Mouse (Mus musculus) yolk sac, embryonic 10.5 days (tissue): ENCODE data around the gene St3gal4.

Experiments
- DNase-seq: peaks from one replicate; pipeline ENCODE4 v3.0.0-alpha.2; 2017; ENCODE audit warnings: low spot score

The St3gal4 gene

DNA sequence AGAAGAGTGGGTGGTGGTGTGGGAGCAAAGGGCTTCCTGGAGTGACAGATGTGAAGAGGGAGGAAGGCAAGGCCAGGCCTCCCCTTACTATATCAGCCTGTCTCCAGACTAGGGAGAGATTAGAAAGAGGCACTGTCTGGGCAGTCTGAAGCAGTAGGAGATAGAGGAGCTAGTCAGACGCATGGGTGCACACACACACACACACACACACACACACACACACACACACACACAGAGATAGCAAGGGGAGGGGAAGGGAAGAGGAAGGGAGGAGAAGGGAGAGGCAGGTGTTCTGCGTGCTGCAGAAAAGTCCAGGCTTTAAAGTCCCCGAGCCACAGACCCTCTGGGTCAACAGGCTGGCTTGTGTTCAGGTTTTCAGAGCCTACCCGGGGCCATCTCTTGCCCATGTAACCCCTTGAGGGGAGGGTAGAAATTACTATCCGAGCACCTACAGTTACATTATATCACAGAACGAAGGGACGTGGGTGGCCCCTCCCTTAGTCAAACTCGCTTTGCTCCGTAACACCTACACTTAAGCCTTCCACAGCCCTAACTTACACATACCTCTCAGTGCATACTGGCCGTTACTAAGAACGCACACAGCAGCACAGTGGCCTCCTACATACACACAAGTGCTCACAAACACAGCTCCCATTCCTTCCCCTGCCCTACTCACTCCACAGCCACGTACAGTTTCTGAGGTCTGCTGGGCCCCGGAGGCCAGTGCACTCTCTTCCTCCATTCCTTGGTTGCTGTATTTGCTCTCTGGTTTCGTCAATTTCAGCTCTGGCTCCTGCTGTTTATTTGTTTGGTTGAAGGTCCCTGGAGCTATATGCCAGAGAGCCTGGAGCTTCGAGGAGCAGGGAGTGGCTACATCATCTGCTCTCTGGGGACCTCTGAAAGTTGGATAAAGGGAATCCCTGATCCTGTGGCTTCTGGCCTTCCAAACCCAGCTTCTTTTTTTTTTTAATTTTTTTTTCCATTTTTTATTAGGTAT lies 12.9 kb downstream of the St3gal4 start:
- DNase-seq: peak; percentile 36

DNA sequence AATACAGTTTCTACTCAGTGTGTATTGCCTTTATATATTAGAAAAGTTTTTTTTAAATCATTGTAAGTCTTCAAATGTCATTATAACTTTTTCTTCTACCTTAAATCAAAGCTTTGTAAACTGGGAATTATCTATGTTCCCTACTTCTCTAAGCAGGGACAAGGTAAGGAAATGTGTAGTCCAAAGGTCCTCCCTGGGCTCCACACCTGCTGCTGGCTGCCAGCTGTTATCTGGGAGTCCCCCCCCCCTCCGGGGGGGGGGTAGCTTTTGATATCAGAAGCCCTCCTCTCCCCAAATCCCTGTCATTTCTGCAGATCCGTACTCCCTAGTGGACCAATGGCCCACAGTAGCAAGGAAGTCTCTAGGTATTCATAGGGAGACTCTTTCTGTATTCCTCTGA lies 13.6 kb downstream of the St3gal4 start:
- no peak for DNase-seq

DNA sequence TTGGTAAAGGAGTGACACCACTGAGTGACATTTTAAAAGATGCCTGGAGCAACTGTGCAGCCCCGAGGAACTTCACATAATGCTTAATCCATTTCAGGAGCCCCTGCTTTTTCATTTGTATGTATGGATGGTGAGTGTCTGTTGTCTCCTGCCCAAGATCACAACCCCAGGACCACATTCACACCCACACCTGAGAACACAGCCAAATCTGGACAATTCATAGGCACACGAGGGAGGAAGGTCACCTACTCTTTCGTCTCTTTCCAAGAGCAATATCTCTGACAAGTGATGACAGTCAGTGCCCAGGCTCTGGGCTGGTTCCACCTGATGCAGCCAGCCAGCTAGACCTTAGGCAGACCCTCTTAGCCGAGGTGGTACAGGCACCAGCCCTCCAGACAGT lies 14.4 kb downstream of the St3gal4 start:
- no peak for DNase-seq

DNA sequence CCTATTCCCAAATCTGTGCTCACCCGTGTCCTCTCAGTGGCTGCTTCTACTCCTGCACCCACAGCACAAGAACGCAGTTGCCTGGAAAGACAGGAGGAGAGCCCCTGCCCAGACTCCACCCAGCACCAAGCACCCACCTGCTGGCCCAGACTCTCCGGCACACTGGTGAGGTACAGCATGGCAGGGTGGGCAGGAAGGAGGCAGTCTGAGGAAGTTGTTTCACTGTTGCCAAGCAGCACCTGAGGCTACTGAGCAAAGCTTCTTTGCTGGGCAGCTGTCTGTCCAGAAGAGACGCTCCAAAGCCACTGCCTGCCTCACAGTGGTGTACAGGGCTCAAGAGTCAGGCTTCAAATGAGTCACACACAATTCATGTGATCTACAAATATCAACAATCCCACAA lies 20.3 kb downstream of the St3gal4 start:
- DNase-seq: no peak

DNA sequence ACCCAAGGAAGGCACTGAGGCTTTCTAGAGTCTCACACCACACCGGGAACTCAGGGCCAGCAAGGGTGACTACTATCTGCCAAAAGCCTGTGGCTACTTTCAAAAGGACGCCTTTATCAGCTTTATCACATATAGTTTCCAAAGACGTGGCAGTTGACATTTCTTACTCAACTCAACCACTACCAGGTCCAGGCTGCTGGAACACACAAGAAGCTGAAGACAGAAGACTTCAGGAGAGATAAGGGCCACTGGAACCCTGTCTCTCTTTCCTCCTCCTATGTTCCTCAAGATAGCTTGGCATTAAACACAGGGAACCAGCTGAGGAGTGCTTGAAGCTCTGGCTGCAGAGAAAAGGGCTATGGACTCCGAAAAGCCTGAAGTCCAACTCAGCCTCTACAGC lies 21.2 kb downstream of the St3gal4 start:
- DNase-seq: no peak

DNA sequence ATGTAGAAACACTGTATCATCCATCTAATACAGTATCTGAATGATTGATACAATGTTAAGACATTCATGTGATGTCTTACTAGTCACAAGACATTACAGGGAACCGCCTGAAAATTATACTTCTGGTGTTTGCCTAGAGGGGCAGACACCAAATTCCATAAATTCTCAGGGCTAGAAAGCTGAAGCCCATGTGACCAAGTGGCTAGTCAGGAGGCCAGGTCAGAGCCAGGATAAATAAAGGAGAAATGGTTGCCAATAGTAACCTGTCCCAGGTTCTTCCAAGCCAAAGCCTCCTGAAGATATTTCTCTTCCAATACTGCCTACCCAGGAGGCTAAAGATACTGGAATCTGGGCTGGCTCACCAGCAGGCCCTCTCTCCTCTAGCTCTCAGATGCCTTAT lies 23.3 kb downstream of the St3gal4 start:
- DNase-seq: no peak

DNA sequence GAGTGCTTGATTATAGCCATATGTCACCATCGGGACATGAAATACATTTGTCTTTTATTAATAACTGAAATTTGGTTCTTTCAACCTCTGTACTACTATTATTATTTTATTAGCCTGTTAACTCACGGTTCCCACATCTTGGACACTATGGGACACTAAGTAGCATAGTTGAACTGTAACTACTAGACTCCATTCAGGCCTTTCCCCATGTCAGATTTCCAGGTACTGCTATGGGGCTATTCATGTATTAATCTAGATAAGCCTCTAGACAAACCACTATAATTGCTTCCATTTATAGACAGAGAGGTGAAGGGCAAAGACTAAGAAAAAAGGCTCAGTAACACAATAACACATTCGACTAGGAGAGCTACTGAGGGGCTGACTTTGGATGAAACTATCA lies 25.7 kb downstream of the St3gal4 start:
- DNase-seq: no peak

DNA sequence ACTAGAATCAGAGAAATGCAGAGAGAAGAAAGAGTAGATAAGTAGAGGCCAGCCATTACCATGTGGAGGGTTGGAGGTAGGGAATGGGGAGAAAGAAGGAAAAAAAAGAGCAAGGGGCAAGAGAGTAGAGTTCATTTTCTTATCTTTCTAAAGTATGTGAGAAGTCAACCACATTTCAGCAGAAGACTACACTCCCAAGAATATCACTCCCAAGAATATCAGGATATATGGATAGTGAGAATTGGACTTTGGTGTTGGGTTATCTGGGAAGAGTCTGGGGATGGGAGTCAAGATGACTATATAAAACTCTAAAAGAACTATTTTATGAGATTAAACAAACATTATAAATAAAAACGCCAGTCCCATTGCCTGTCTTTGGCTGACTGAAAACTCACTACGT lies 26.2 kb downstream of the St3gal4 start:
- DNase-seq: no peak

DNA sequence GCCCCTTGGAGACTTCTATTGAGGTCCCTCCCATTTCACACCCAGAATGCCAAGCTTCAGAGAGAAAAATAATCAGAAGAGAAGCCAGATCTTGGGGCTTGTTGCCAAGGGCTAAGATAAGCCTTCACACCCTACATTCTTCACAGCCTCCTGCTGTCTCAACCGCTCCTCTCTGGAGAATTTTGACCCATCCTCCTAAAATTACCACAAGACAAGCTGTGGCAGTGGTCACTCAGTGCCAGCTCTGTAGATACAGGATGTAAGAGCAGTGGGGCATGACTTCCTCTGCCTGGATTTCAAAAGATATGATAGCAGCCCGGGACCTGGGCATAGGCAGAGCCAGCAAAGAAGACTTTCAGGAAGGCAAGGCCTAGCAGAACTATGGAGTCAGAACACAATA lies 57.6 kb downstream of the St3gal4 start:
- no peak for DNase-seq

DNA sequence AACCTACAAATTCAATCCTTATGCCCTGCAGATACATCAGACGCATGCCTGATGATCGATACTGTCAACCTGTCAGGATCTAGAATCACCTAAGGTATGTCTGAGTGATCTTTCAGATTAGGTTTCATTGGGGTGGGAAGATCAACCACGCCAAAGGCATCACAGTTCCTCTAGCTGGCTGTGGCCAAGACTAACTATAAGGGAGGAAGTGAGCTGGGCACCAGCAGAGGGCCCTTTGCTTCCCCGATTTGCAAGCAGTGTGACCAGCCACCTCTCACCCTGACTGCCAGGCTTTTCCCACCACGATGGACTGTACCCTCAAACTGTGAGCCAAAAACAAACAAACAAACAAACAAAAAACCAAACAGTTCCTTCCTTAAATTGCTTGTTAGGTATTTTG lies 59.2 kb downstream of the St3gal4 start:
- no peak for DNase-seq

DNA sequence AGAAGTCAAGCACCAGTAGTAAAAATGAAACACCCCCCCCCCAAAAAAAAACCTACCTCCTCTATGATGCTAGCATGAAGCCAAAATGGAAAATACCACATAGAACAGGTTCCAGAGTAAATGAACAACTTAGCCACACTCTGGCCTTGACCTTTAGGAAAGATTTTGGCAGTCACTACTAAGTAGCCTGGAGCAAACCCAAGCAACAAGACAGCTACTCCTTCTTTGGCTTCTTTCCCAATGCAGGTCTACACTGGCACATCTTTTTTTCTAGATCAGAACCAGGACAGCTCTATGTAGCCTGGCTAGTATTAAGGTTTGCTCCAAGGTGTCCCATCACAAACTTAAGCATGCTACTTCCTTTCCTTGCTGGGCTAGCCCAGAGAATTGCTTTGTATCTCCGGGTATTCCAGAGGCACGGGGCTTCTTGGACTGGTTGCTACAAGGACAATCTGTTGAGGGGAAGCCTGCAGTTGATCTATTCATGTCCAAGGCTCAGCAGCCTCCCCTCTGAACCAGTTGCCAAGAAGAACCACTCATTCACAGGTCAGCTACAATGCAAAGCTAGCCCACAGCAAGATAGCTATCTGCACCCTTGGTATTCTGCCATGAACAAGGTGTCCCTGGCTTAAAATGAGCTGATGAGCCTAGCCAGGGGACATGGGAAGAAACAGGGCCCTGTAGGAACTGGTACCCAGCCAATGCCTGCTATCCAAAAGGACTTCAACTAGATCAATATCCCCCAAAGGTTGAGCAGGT lies 60.3 kb downstream of the St3gal4 start:
- DNase-seq: no peak

DNA sequence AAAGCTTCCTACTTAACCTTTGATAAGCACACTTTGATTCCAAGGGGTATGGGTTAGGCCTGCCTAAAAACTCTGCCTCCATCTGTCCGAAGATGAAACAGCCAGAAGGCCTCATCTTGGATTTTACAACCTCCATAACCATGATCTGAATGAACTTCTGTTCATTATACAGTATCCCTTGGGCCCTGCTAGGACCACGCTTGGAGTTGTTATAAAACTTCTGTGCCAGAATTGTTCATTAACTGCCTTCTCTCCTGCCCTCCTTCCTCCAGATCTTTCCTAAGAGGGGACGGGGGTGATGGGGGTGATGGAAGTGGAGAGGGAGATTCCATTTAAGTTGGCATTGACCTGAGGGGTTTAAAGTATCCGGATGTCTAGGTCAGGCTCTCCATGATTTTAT lies 60.9 kb downstream of the St3gal4 start:
- no peak for DNase-seq

DNA sequence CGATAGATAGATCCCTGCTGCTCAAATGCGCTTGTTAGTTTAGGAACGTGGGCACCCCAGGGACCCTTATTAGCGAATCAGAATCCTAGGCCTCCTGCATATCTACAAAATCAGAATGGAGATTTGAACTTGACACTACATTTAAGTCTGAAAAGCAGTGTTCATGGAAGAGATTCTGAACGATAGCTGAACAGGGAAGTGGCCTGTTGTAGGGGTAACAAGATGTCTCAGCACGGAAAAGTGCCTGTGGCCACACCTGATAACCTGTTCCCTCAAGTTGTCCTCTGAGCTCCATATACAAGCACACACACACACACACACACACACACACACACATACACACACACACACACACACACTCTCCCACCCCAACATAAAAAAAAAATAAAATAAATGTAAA lies 61.4 kb downstream of the St3gal4 start:
- DNase-seq: no peak

DNA sequence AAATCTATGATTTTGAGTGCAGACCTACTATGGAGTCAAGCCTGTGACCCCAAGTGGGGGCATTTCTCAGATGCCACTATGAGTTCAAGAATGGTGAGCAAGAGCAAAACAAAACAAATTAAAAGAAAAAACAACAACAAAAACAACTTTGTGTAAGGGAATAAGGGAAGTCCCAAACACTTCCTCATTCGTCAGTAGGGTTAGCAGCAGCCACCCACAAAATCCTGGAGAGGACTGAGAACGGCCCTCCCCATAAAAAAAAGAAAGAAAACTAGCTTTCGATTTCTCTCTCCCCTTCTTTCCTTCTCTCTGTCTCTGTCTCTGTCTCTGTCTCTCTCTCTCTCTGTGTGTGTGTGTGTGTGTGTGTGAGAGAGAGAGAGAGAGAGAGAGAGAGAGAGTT lies 62.5 kb downstream of the St3gal4 start:
- no peak for DNase-seq

DNA sequence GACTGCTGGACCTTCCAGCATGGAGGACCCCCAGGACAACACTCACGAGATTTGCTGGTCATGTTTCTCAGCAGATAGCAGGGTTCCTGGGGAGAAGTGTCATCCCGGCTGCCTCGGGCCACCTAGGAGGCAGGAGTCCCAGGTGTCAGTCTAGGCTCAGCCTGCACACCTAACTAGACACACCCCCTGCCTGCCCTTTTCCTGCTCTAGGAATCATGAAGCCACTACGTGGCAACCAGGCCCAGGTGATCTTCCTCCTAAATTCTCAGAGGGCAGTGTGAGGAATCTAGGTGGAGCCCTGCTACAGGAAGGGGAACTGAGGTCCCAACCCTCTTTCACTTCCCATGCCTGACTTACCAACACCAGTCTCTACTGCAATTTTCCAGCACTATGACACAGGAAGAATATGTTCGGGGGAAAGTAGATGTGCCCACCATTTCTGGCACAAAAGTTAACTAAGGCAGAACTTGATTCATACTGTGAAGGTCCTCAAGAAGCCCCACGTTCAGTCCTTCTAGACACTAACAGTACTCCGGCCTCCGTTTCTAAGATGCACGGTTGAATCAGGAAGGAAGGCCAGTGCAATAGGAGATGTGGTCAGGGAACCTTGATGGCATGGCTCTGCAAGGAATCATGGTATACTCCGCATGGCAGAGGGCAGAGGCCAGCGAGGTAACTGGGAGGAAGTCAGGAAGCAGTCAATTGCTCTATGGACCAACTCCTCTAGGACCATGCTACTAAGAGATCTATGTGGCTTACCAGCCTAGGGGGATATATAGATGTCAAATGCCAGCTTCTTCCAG lies 63.3 kb downstream of the St3gal4 start:
- no peak for DNase-seq

DNA sequence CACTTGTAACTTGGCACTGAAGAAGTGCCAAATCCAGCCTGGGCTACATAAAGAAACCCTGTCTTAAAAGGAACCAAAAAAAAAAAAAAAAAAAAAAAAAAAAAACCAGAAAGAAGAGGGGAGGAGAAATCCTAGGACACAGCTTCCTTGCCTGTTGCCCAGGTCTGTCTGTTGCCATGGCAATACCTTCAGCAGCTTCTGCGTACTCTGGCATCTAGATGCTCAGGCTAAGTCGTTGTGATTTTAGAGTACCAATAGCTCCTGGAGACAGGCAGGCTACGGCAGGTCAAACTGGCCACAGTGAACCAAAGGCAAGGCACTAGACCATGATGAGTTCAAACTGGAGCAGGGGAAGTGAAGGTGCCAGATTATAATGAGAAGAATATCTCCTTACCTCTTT lies 65.4 kb downstream of the St3gal4 start:
- DNase-seq: no peak

DNA sequence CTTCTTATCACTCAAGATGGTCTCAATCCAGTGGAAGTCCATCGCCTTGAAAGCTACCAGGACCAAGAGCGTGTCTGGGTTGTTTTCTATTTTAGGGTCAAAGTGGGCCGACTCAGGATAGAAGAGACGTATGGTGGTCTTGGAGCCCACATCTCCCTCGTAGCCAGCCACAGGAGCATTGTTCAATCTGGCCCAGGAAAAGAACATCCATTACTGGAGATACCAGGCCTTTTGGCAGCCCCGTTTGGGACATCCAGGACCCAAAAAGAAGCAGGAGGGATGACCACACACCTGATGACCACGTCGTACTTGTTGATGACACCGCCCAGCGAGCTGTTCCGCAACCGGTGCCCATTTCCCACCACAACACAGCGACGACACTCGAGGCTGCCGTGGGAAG lies 66.0 kb downstream of the St3gal4 start:
- DNase-seq: no peak

DNA sequence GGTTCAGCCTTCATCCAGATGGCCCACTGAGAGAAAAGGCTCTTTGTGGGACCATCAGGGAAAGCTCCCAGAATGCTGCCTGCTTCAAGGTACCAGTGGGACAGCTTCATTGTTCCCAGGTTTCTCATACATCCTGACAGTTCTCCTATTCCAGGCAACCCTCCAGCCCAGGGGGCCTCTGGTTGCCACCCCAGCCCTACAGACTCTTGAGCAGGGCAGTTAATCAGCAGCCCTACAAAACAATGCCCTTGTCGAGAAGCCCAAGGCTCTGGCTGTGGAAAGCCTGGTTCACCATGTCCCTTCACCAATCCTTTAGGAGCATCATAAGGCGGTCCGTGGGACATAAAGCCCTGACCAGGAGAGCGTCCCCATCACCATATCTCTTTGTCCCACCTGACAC lies 66.4 kb downstream of the St3gal4 start:
- DNase-seq: no peak

DNA sequence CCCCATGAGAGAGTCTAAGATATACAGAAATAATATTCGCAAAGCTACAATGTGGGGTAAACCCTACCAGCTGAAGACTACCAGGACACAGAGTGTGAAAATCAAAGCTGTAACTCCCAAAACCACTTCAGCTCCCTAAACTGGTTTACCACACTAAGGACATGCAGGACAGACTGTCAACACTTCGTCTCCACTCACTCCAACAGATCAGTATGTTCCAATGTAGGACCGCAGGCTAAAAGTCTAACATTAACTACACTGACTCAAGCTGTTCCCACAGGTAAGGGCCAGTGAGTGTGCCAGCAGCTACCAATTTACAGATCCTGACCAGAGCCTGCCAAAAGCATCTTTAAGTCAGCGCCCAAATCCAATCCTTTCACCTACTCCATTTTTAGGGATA lies 67.4 kb downstream of the St3gal4 start:
- DNase-seq: no peak

DNA sequence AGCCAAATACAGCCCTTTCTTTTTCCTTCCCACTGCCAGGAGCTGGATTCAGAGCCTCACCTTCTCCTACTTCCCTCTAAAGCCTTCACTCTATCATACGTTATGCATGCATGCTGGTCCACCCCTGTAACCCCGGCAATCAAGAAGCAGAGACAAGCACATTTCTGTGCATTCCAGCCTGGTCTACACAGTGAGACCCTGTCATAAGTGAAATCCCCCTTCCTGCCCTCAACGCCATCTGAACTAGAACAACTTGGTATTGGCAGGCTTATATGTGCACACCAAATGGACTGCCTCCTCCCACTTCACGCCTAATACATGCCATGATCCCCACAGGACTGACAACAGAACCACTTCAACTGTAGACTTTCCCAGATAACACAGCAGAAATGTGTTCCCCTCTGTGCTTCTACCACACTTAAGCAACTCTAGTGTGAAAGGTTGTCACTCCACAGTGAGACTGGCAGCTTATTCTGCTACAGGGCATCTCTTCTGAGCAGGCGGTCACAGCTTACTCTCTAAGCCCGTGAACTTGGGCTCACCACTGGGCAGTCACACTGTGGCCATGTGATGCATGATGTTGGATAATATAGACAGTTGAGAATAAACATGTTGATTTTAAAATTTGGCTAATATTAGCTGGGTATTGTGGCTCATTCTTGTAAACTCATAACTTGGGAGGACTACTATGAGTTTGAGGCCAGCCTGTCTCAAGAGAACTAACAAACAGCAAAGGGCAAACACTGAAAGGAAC lies 68.2 kb downstream of the St3gal4 start:
- DNase-seq: no peak

DNA sequence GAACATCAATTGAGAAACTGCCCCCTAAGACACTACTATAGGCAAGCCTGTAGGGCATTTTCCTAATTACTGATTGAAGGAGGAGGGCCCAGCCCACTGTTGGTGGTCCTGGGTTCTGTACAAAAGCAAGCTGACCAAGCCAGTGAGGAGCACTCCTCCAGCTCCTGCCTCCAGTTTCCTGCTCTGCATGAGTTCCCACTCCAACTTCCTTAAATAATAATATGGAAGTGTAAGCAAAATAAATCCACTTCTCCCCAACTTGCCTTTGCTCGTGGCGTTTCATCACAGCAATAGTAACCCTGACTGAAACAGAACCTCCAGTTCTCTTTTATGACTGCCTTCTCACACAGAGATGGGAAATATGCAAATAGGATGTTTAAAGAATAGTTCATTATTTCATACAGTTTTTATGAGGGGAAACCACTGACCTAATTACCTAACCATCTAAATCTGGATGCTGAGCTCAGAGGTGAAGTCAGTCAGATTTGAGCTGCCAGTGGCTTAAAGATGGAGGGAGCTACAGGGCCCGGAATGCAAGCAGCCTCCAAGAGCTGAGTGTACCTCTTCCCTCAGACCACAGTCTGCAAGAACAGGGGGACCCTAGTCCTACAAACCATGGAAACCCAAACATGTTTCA lies 69.1 kb downstream of the St3gal4 start:
- no peak for DNase-seq
